Mouse (Mus musculus): Measurements from ENCODE around the gene Gng12. TPM values are rescaled to one million over a fixed set of nuclear protein-coding genes. Genes with fewer than 3 reads are reported as not detected.

Gene Gng12
- polyA plus RNA-seq, 1 experiment from 2014 or later: 109 TPM

- no peak for ATAC-seq (ENCODE audit: insufficient number of reproducible peaks, low FRiP score, low TSS enrichment, low read depth)
- WGBS: 70% methylated on average over 4 of the region's 4 CpGs
These were observed 68.0 kb downstream of the Gng12 start for GRCm38 (mm10) chr6:66964222-66964621.

GRCm38 (mm10) chr6:66965203-66965602, 69.0 kb downstream of the Gng12 start:
- Histone ChIP-seq H3K4me2 (no peak overlapping the region), H3K27me3 (no peaks in the 10 kb centered on the region), H3K27ac (no peak overlapping the region), H3K9me3 (no peaks in the 10 kb centered on the region), H3K4me1 (peaks cover 11% of the 10 kb centered on the region; the same call in 1 of the 2 replicates), H3K9ac (no peak overlapping the region), H3K36me3 (no peaks in the 10 kb centered on the region), H3K4me3 (no peak overlapping the region)
- 73% methylated on average over 4 of the region's 4 CpGs for WGBS
- no peak for ATAC-seq (ENCODE audit: insufficient number of reproducible peaks, low FRiP score, low TSS enrichment, low read depth)

More at GRCm38 (mm10) chr6:66964222-66964621, 68.0 kb downstream of the Gng12 start:
- no peak overlapping the region for H3K27ac ChIP-seq
- H3K9ac ChIP-seq: no peak overlapping the region
- H3K36me3 ChIP-seq: no peaks in the 10 kb centered on the region
- H3K4me3 ChIP-seq: no peak overlapping the region
- no peaks in the 10 kb centered on the region for H3K9me3 ChIP-seq
- no peak overlapping the region for H3K4me2 ChIP-seq
- no peaks in the 10 kb centered on the region for H3K27me3 ChIP-seq
- peaks cover 11% of the 10 kb centered on the region; the same call in 1 of the 2 replicates for H3K4me1 ChIP-seq

GRCm38 (mm10) chr6:66967788-66968187, 71.6 kb downstream of the Gng12 start:
- WGBS: 67% methylated on average over 2 of the region's 2 CpGs
- no peak overlapping the region for H3K27ac ChIP-seq

GRCm38 (mm10) chr6:66969446-66969845, 73.2 kb downstream of the Gng12 start:
- Histone ChIP-seq H3K9me3 (no peaks in the 10 kb centered on the region), H3K9ac (no peak overlapping the region)
- ATAC-seq (ENCODE audit: insufficient number of reproducible peaks, low FRiP score, low TSS enrichment, low read depth): no peak

More at GRCm38 (mm10) chr6:66967788-66968187, 71.6 kb downstream of the Gng12 start:
- no peaks in the 10 kb centered on the region for H3K36me3 ChIP-seq
- peaks cover 12% of the 10 kb centered on the region for H3K4me1 ChIP-seq
- H3K9me3 ChIP-seq: no peaks in the 10 kb centered on the region
- H3K9ac ChIP-seq: no peak overlapping the region
- H3K27me3 ChIP-seq: no peaks in the 10 kb centered on the region
- ATAC-seq (ENCODE audit: insufficient number of reproducible peaks, low FRiP score, low TSS enrichment, low read depth): no peak
- H3K4me3 ChIP-seq: no peak overlapping the region
- H3K4me2 ChIP-seq: no peak overlapping the region

GRCm38 (mm10) chr6:66972300-66972699, 76.1 kb downstream of the Gng12 start:
- Histone ChIP-seq H3K27ac (no peak overlapping the region), H3K4me2 (no peak overlapping the region), H3K27me3 (no peaks in the 10 kb centered on the region), H3K9ac (no peak overlapping the region), H3K36me3 (no peaks in the 10 kb centered on the region), H3K4me3 (no peak overlapping the region), H3K9me3 (no peaks in the 10 kb centered on the region), H3K4me1 (peaks cover 13% of the 10 kb centered on the region; the same call in 1 of the 2 replicates)
- ATAC-seq (ENCODE audit: insufficient number of reproducible peaks, low FRiP score, low TSS enrichment, low read depth): no peak
- 73% methylated on average over 8 of the region's 8 CpGs for WGBS

More at GRCm38 (mm10) chr6:66969446-66969845, 73.2 kb downstream of the Gng12 start:
- Histone ChIP-seq H3K27me3 (no peaks in the 10 kb centered on the region), H3K36me3 (no peaks in the 10 kb centered on the region), H3K4me3 (no peak overlapping the region), H3K4me1 (peaks cover 17% of the 10 kb centered on the region; the same call in 1 of the 2 replicates), H3K4me2 (no peak overlapping the region), H3K27ac (no peak overlapping the region)
- WGBS: 57% methylated on average over 3 of the region's 3 CpGs

GRCm38 (mm10) chr6:66973180-66973579, 77.0 kb downstream of the Gng12 start:
- ATAC-seq (ENCODE audit: insufficient number of reproducible peaks, low FRiP score, low TSS enrichment, low read depth): no peak

GRCm38 (mm10) chr6:66975522-66975921, 79.3 kb downstream of the Gng12 start:
- H3K4me3 ChIP-seq: no peak overlapping the region
- no peaks in the 10 kb centered on the region for H3K36me3 ChIP-seq
- no peaks in the 10 kb centered on the region for H3K9me3 ChIP-seq
- no peak overlapping the region for H3K9ac ChIP-seq
- no peak overlapping the region for H3K27ac ChIP-seq
- no peaks in the 10 kb centered on the region for H3K27me3 ChIP-seq
- H3K4me1 ChIP-seq: peaks cover 13% of the 10 kb centered on the region; the same call in 1 of the 2 replicates
- WGBS: 91% methylated on average over 4 of the region's 4 CpGs
- H3K4me2 ChIP-seq: no peak overlapping the region
- ATAC-seq (ENCODE audit: insufficient number of reproducible peaks, low FRiP score, low TSS enrichment, low read depth): no peak

More at GRCm38 (mm10) chr6:66973180-66973579, 77.0 kb downstream of the Gng12 start:
- Histone ChIP-seq H3K4me2 (no peak overlapping the region), H3K4me1 (peaks cover 13% of the 10 kb centered on the region; the same call in 1 of the 2 replicates), H3K27ac (no peak overlapping the region), H3K9ac (no peak overlapping the region), H3K36me3 (no peaks in the 10 kb centered on the region), H3K27me3 (no peaks in the 10 kb centered on the region), H3K4me3 (no peak overlapping the region), H3K9me3 (no peaks in the 10 kb centered on the region)
- 16% methylated on average over 3 of the region's 3 CpGs for WGBS

- ATAC-seq (ENCODE audit: insufficient number of reproducible peaks, low FRiP score, low TSS enrichment, low read depth): no peak
- no peaks in the 10 kb centered on the region for H3K36me3 ChIP-seq
- no peak overlapping the region for H3K4me3 ChIP-seq
- H3K9ac ChIP-seq: no peak overlapping the region
- no peak overlapping the region for H3K27ac ChIP-seq
- H3K27me3 ChIP-seq: no peaks in the 10 kb centered on the region
- H3K4me2 ChIP-seq: no peak overlapping the region
- H3K9me3 ChIP-seq: no peaks in the 10 kb centered on the region
- WGBS: 74% methylated on average over 1 of the region's 1 CpGs
- H3K4me1 ChIP-seq: no peaks in the 10 kb centered on the region
These were observed 83.0 kb downstream of the Gng12 start for GRCm38 (mm10) chr6:66979197-66979596.

- ATAC-seq (ENCODE audit: insufficient number of reproducible peaks, low FRiP score, low TSS enrichment, low read depth): no peak
- H3K27me3 ChIP-seq: no peaks in the 10 kb centered on the region
- H3K4me2 ChIP-seq: no peak overlapping the region
- peaks cover 5% of the 10 kb centered on the region for H3K4me1 ChIP-seq
- H3K36me3 ChIP-seq: no peaks in the 10 kb centered on the region
- H3K27ac ChIP-seq: no peak overlapping the region
- no peak overlapping the region for H3K4me3 ChIP-seq
- no peak overlapping the region for H3K9ac ChIP-seq
- 67% methylated on average over 4 of the region's 4 CpGs for WGBS
- H3K9me3 ChIP-seq: no peaks in the 10 kb centered on the region
These were observed 83.8 kb downstream of the Gng12 start for GRCm38 (mm10) chr6:66980040-66980439.

GRCm38 (mm10) chr6:66981366-66981765, 85.2 kb downstream of the Gng12 start:
- no peaks in the 10 kb centered on the region for H3K27me3 ChIP-seq
- no peak overlapping the region for H3K4me3 ChIP-seq
- no peak overlapping the region for H3K9ac ChIP-seq
- H3K4me1 ChIP-seq: peaks cover 7% of the 10 kb centered on the region
- H3K27ac ChIP-seq: no peak overlapping the region
- no peak for ATAC-seq (ENCODE audit: insufficient number of reproducible peaks, low FRiP score, low TSS enrichment, low read depth)
- no peaks in the 10 kb centered on the region for H3K36me3 ChIP-seq
- WGBS: 63% methylated on average over 3 of the region's 3 CpGs
- H3K9me3 ChIP-seq: no peaks in the 10 kb centered on the region
- no peak overlapping the region for H3K4me2 ChIP-seq

- no peaks in the 10 kb centered on the region for H3K36me3 ChIP-seq
- H3K4me1 ChIP-seq: peaks cover 7% of the 10 kb centered on the region
- H3K4me3 ChIP-seq: no peak overlapping the region
- H3K9ac ChIP-seq: no peak overlapping the region
- H3K27ac ChIP-seq: no peak overlapping the region
- H3K9me3 ChIP-seq: no peaks in the 10 kb centered on the region
- WGBS: 56% methylated on average over 1 of the region's 1 CpGs
- no peak overlapping the region for H3K4me2 ChIP-seq
- ATAC-seq (ENCODE audit: insufficient number of reproducible peaks, low FRiP score, low TSS enrichment, low read depth): no peak
- H3K27me3 ChIP-seq: no peaks in the 10 kb centered on the region
These were observed 85.7 kb downstream of the Gng12 start for GRCm38 (mm10) chr6:66981864-66982263.

GRCm38 (mm10) chr6:66984079-66984478, 87.9 kb downstream of the Gng12 start:
- no peak for ATAC-seq (ENCODE audit: insufficient number of reproducible peaks, low FRiP score, low TSS enrichment, low read depth)
- H3K36me3 ChIP-seq: no peaks in the 10 kb centered on the region
- WGBS: 90% methylated on average over 5 of the region's 5 CpGs

GRCm38 (mm10) chr6:66984672-66985071, 88.5 kb downstream of the Gng12 start:
- no peak overlapping the region for H3K27ac ChIP-seq
- no peak overlapping the region for H3K9ac ChIP-seq
- no peak overlapping the region for H3K4me3 ChIP-seq
- no peaks in the 10 kb centered on the region for H3K27me3 ChIP-seq
- 86% methylated on average over 3 of the region's 3 CpGs for WGBS
- no peak overlapping the region for H3K4me2 ChIP-seq
- ATAC-seq (ENCODE audit: insufficient number of reproducible peaks, low FRiP score, low TSS enrichment, low read depth): no peak
- no peaks in the 10 kb centered on the region for H3K9me3 ChIP-seq
- H3K4me1 ChIP-seq: peaks cover 7% of the 10 kb centered on the region
- no peaks in the 10 kb centered on the region for H3K36me3 ChIP-seq

More at GRCm38 (mm10) chr6:66984079-66984478, 87.9 kb downstream of the Gng12 start:
- H3K9ac ChIP-seq: no peak overlapping the region
- no peaks in the 10 kb centered on the region for H3K27me3 ChIP-seq
- no peak overlapping the region for H3K27ac ChIP-seq
- peaks cover 7% of the 10 kb centered on the region for H3K4me1 ChIP-seq
- H3K4me3 ChIP-seq: no peak overlapping the region
- H3K9me3 ChIP-seq: no peaks in the 10 kb centered on the region
- H3K4me2 ChIP-seq: no peak overlapping the region
